Mouse (Mus musculus) MEL (cell line): ENCODE measurements around the gene 4930402F06Rik. TPM values are rescaled to one million over a fixed set of nuclear protein-coding genes. Genes with fewer than 3 reads are reported as not detected.

Experiments used
- DNase-seq: peaks from one replicate; pipeline ENCODE4 v3.0.0; 2011; ENCODE audit warnings: low read depth, low spot score
- H3K27ac ChIP-seq: 2 replicates; pipeline ENCODE4 v1.5.1; 2012; ENCODE audit warnings: low read depth, mild to moderate bottlenecking, control low read depth, low read length, moderate library complexity; ENCODE audit not compliant: control insufficient read depth
- H3K27me3 ChIP-seq, 2 experiments: fragments of 150-350 bp in 1 of 2; sonication (generic) in 1 of 2; 2 replicates each; pipeline ENCODE4 v1.6.1; 2012; ENCODE audit warnings: low read length in 2 of 2, mild to moderate bottlenecking in 2 of 2, improper control_type of control experiment in 1 of 2, moderate library complexity in 1 of 2; ENCODE audit not compliant: insufficient read depth in 2 of 2, control insufficient read depth in 1 of 2
- H3K36me3 ChIP-seq, 2 experiments: 2 replicates each; pipeline ENCODE4 v1.6.1; 2012 to 2014; ENCODE audit warnings: low read length in 2 of 2, improper control_type of control experiment in 1 of 2, inconsistent platforms in 1 of 2, mild to moderate bottlenecking in 1 of 2; ENCODE audit not compliant: insufficient read depth in 2 of 2, control insufficient read depth in 1 of 2
- H3K4me1 ChIP-seq, 2 experiments: fragments of 150-350 bp in 1 of 2; sonication (generic) in 1 of 2; 2 replicates each; pipeline ENCODE4 v1.6.1; 2012; ENCODE audit warnings: low read length in 2 of 2, improper control_type of control experiment in 1 of 2, mild to moderate bottlenecking in 1 of 2; ENCODE audit not compliant: insufficient read depth in 2 of 2, control insufficient read depth in 1 of 2
- H3K4me3 ChIP-seq, 2 experiments: fragments of 150-350 bp in 1 of 2; sonication (generic) in 1 of 2; 2 replicates each; pipeline ENCODE4 v1.5.1; 2012; ENCODE audit warnings: low read depth in 2 of 2, low read length in 2 of 2, mild to moderate bottlenecking in 2 of 2, moderate library complexity in 2 of 2, control low read depth in 1 of 2, improper control_type of control experiment in 1 of 2; ENCODE audit not compliant: control insufficient read depth in 1 of 2, insufficient read depth in 1 of 2
- H3K79me2 ChIP-seq: 2 replicates; pipeline ENCODE4 v1.6.1; 2012; ENCODE audit warnings: mild to moderate bottlenecking, low read length, moderate library complexity; ENCODE audit not compliant: control insufficient read depth, poor library complexity, insufficient read depth
- H3K9ac ChIP-seq: 2 replicates; pipeline ENCODE4 v1.6.1; 2012; ENCODE audit warnings: low read depth, mild to moderate bottlenecking, control low read depth, low read length, moderate library complexity; ENCODE audit not compliant: control insufficient read depth, poor library complexity, severe bottlenecking
- H3K9me3 ChIP-seq: fragments of 150-350 bp; sonication (generic); replicated peaks from 2 replicates; pipeline ENCODE4 v1.6.1; 2012; ENCODE audit warnings: mild to moderate bottlenecking, low read length, improper control_type of control experiment, moderate library complexity; ENCODE audit not compliant: insufficient read depth
- BHLHE40 ChIP-seq: IDR thresholded peaks from 2 replicates; pipeline ENCODE4 v1.6.1; 2012; ENCODE audit warnings: low read depth, mild to moderate bottlenecking, inconsistent platforms, low read length, improper control_type of control experiment, borderline replicate concordance
- CHD2 ChIP-seq: IDR thresholded peaks from 2 replicates; pipeline ENCODE4 v1.6.1; 2011; ENCODE audit warnings: low read length, improper control_type of control experiment
- CTCF ChIP-seq, 3 experiments: IDR thresholded peaks in 2 of 3; conservative IDR thresholded peaks in 1 of 3; 2 replicates each; pipeline ENCODE4 v1.5.1; 2011 to 2012; ENCODE audit warnings: low read length in 3 of 3, low read depth in 2 of 3, mild to moderate bottlenecking in 2 of 3, improper control_type of control experiment in 1 of 3, inconsistent platforms in 1 of 3, mixed read lengths in 1 of 3, moderate library complexity in 1 of 3; ENCODE audit not compliant: control insufficient read depth in 1 of 3, insufficient read depth in 1 of 3, poor library complexity in 1 of 3, severe bottlenecking in 1 of 3
- E2F4 ChIP-seq: IDR thresholded peaks from 2 replicates; pipeline ENCODE4 v1.6.1; 2011; ENCODE audit warnings: low read depth, low read length, improper control_type of control experiment, borderline replicate concordance
- EP300 ChIP-seq, 2 experiments: IDR thresholded peaks; 2 replicates each; pipeline ENCODE4 v1.6.1; 2011; ENCODE audit warnings: improper control_type of control experiment in 2 of 2, low read length in 2 of 2, low read depth in 1 of 2, mild to moderate bottlenecking in 1 of 2
- ETS1 ChIP-seq: IDR thresholded peaks from 2 replicates; pipeline ENCODE4 v1.6.1; 2012; ENCODE audit warnings: low read depth, mild to moderate bottlenecking, inconsistent platforms, low read length, improper control_type of control experiment, moderate library complexity
- GABPA ChIP-seq: IDR thresholded peaks from 2 replicates; pipeline ENCODE4 v1.6.1; 2012; ENCODE audit warnings: low read depth, mild to moderate bottlenecking, inconsistent platforms, low read length, improper control_type of control experiment, moderate library complexity
- GATA1 ChIP-seq: IDR thresholded peaks from 2 replicates; pipeline ENCODE4 v1.6.1; 2011; ENCODE audit warnings: low read depth, low read length, improper control_type of control experiment
- HCFC1 ChIP-seq: IDR thresholded peaks from 2 replicates; pipeline ENCODE4 v1.6.1; 2012; ENCODE audit warnings: low read depth, mild to moderate bottlenecking, inconsistent platforms, low read length, improper control_type of control experiment, moderate library complexity
- JUND ChIP-seq: IDR thresholded peaks from 2 replicates; pipeline ENCODE4 v1.6.1; 2011; ENCODE audit warnings: low read depth, mild to moderate bottlenecking, improper control_type of control experiment, low read length
- MAFK ChIP-seq: IDR thresholded peaks from 2 replicates; pipeline ENCODE4 v1.6.1; 2011; ENCODE audit warnings: low read depth, mild to moderate bottlenecking, low read length, improper control_type of control experiment, borderline replicate concordance
- MAX ChIP-seq: IDR thresholded peaks from 2 replicates; pipeline ENCODE4 v1.6.1; 2011; ENCODE audit warnings: low read length, improper control_type of control experiment
- MAZ ChIP-seq: IDR thresholded peaks from 2 replicates; pipeline ENCODE4 v1.6.1; 2012; ENCODE audit warnings: low read depth, mild to moderate bottlenecking, inconsistent platforms, low read length, improper control_type of control experiment
- MYB ChIP-seq: IDR thresholded peaks from 2 replicates; pipeline ENCODE4 v1.6.1; 2011; ENCODE audit warnings: mild to moderate bottlenecking, low read depth, low read length, improper control_type of control experiment
- MYC ChIP-seq: IDR thresholded peaks from 2 replicates; pipeline ENCODE4 v1.6.1; 2011; ENCODE audit warnings: low read depth, mild to moderate bottlenecking, low read length, improper control_type of control experiment, moderate library complexity
- NRF1 ChIP-seq: IDR thresholded peaks from 2 replicates; pipeline ENCODE4 v1.6.1; 2014; ENCODE audit warnings: low read depth, mild to moderate bottlenecking, inconsistent platforms, low read length, improper control_type of control experiment, moderate library complexity; ENCODE audit not compliant: poor library complexity, insufficient read depth, severe bottlenecking
- POLR2AphosphoS5 ChIP-seq: IDR thresholded peaks from 2 replicates; pipeline ENCODE4 v1.6.1; 2012; ENCODE audit warnings: low read depth, borderline replicate concordance, mild to moderate bottlenecking, inconsistent platforms, low read length, moderate library complexity, mixed read lengths
- RCOR1 ChIP-seq: IDR thresholded peaks from 2 replicates; pipeline ENCODE4 v1.6.1; 2012; ENCODE audit warnings: low read depth, mild to moderate bottlenecking, inconsistent platforms, low read length, improper control_type of control experiment
- TAL1 ChIP-seq: IDR thresholded peaks from 2 replicates; pipeline ENCODE4 v1.6.1; 2012; ENCODE audit warnings: mild to moderate bottlenecking, inconsistent platforms, low read length, moderate library complexity, mixed read lengths
- TBP ChIP-seq: IDR thresholded peaks from 2 replicates; pipeline ENCODE4 v1.8.0; 2011; ENCODE audit warnings: low read depth, low read length, improper control_type of control experiment
- TCF12 ChIP-seq: IDR thresholded peaks from 2 replicates; pipeline ENCODE4 v1.6.1; 2014; ENCODE audit warnings: low read depth, mild to moderate bottlenecking, inconsistent platforms, low read length, improper control_type of control experiment, moderate library complexity
- ZC3H11A ChIP-seq: IDR thresholded peaks from 2 replicates; pipeline ENCODE4 v1.6.1; 2012; ENCODE audit warnings: low read depth, mild to moderate bottlenecking, inconsistent platforms, low read length, improper control_type of control experiment
- ZMIZ1 ChIP-seq: IDR thresholded peaks from 2 replicates; pipeline ENCODE4 v1.6.1; 2012; ENCODE audit warnings: low read depth, mild to moderate bottlenecking, inconsistent platforms, low read length, improper control_type of control experiment, moderate library complexity
- polyA plus RNA-seq, 2 experiments: library from polyadenylated mRNA; stranded (reverse) in 1 of 2; unstranded in 1 of 2; fragments of >175 nt in 1 of 2; fragments of >200 nt in 1 of 2; gene quantifications; 2 replicates each; pipeline versions ENCODE4 v1.2.1 to v1.2.4; 2012; ENCODE audit warnings: low replicate concordance in 2 of 2, low read depth in 1 of 2; ENCODE audit not compliant: insufficient read length in 2 of 2, insufficient read depth in 1 of 2, missing spikeins in 1 of 2
- total RNA-seq: library from RNA; depleted of rRNA; stranded (reverse); fragments of 300-350 nt; gene quantifications from 2 replicates; pipeline ENCODE4 v1.2.3, GENCODE M21; 2012

Gene 4930402F06Rik
- total and polyA plus RNA-seq, 3 experiments = not detected

DNA sequence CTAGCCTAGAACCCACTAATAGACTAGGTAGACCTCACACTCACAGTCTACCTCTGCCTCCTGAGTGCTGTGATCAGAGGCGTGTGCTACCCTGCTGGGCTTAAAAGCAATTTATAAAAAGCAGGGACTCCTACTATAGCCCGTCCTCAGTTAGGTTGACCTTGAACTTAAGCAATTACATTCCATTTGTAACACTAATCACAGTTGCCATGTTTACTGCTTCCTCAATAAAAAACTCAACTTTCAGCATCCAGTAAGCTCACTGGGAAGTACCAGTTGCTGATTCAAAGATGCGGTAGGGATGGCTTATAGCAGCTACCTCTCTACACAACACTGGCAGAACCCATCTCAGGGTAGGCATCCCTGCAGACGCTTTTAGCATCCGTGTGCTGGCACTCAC, 46.4 kb upstream of the 4930402F06Rik start:
- Histone ChIP-seq H3K79me2 (peaks cover 4% of the 10 kb centered on the region), H3K27ac (no peak overlapping the region), H3K4me1 (peaks cover 2 to 8% of the 10 kb centered on the region in 2 experiments; a peak in 3 of 4 replicates), H3K36me3 (peaks cover 0 to 8% of the 10 kb centered on the region in 2 experiments; a peak in 2 of 4 replicates), H3K9me3 (no peaks in the 10 kb centered on the region), H3K27me3 (no peaks in the 10 kb centered on the region), H3K9ac (no peak overlapping the region), H3K4me3 (no peak overlapping the region)
- no peak for DNase-seq
- TF ChIP-seq MYB (no peak), E2F4 (no peak), ZMIZ1 (no peak), MAFK (no peak), MAX (no peak), TCF12 (no peak), BHLHE40 (no peak), CTCF (IDR thresholded peaks at IDR 0.05 in 2 of 3, conservative IDR thresholded peaks at IDR 0.05 in 1 of 3; ENCODE audit: control insufficient read depth in 1 of 3, insufficient read depth in 1 of 3, low read depth in 2 of 3, low read length in 3 of 3, poor library complexity in 1 of 3, severe bottlenecking in 1 of 3) (no peak), POLR2AphosphoS5 (no peak), GABPA (no peak), EP300 (IDR thresholded peaks at IDR 0.05; ENCODE audit: low read depth in 1 of 2, low read length in 2 of 2) (no peak), CHD2 (no peak), TBP (no peak), RCOR1 (no peak), MAZ (no peak)

DNA sequence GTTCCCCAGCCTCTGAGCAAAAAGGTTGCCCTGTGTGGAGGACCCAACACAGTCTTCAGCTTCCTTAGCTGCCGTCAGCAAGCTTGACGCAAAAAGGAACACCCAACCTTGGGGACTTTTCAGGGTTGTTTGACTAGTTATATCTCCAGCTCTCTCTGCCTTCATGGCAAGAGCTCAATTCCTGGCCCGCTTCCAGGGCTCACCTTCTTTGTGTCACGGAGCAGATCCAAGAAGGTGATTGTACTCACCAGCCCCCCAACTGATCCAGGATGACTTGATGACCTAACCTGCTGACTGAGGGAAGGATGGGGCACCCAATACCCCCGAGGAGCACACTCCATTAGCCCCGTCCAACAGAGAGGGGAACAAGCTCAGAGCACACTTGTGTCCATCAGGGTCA, 45.1 kb upstream of the 4930402F06Rik start:
- no peak overlapping the region for H3K9ac ChIP-seq
- peaks cover 2 to 8% of the 10 kb centered on the region in 2 experiments; a peak in 3 of 4 replicates for H3K4me1 ChIP-seq
- no peak overlapping the region for H3K27ac ChIP-seq
- DNase-seq = no peak
- no peaks in the 10 kb centered on the region for H3K9me3 ChIP-seq
- TF ChIP-seq TAL1 (no peak), MAZ (no peak), JUND (no peak), MYB (no peak), MYC (no peak), CTCF (IDR thresholded peaks at IDR 0.05 in 2 of 3, conservative IDR thresholded peaks at IDR 0.05 in 1 of 3; ENCODE audit: control insufficient read depth in 1 of 3, insufficient read depth in 1 of 3, low read depth in 2 of 3, low read length in 3 of 3, poor library complexity in 1 of 3, severe bottlenecking in 1 of 3) (no peak), NRF1 (no peak), MAX (no peak), ZC3H11A (no peak), HCFC1 (no peak), GATA1 (no peak), TCF12 (no peak), E2F4 (no peak), EP300 (IDR thresholded peaks at IDR 0.05; ENCODE audit: low read depth in 1 of 2, low read length in 2 of 2) (no peak), ETS1 (no peak)
- no peaks in the 10 kb centered on the region for H3K27me3 ChIP-seq
- H3K36me3 ChIP-seq = peaks cover 0 to 8% of the 10 kb centered on the region in 2 experiments; a peak in 2 of 4 replicates
- H3K4me3 ChIP-seq = no peak overlapping the region
- H3K79me2 ChIP-seq = peaks cover 1% of the 10 kb centered on the region; the same call in 1 of the 2 replicates
